Mouse (Mus musculus) thymus, postnatal 10 days (tissue): Measurements from ENCODE around the gene Zfp677.
A peak's percentile ranks its signal among the peaks of the same experiment; 100 is the strongest.
"Not testable (repeated sequence)": the region's sequence is repeated elsewhere in the genome, so short reads cannot be mapped to it uniquely, and the experiment has no call there.

Experiments used
- DNase-seq, 2 experiments: peaks; one replicate each; pipeline ENCODE4 v3.0.0; 2021; ENCODE audit warnings: low spot score in 2 of 2

The Zfp677 gene

DNA sequence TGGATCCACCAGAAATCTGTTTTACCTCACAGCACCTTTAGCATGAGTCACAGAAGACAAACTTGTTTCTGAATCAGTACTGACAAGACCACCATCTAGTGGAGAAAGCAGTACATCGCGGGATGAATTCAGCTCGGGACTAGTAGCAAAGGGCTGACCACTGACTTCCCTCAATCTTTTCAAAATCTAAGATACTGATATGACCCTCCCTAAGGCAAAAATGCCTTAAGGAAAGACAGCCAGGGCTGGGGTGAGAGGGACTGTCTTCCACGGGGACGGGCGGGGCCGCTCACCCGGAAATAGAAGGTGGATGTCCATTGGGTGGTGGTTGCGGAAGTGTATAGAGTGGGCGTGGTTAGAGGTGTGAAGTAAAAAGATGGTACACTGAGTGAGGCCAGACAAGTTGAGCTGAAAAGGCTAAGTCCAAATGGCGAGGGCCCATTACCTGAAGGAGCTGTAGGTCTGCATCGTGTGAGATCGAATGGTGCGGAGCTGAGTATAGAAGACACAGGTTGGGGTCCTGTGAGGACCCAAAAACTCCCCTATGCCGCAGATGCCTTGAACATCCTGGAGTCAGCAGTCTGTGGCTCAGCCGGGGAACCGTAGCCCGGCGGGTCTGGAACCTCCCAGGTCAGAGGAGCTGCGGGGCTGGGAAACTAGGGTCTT lies at the start of gene Zfp677:
Zfp677 (plus strand) TSS at position 358 of the 666 bp plus-strand sequence.
- peak; percentile 66 to 72 for DNase-seq

- DNase-seq: not testable (repeated sequence)
Measured at GRCm38 (mm10) chr17:21368018-21368417, 15.5 kb upstream of the Zfp677 start.

GRCm38 (mm10) chr17:21369925-21370719 lies 13.4 kb upstream of the Zfp677 start:
- peak; percentile 10 to 18 for DNase-seq

DNA sequence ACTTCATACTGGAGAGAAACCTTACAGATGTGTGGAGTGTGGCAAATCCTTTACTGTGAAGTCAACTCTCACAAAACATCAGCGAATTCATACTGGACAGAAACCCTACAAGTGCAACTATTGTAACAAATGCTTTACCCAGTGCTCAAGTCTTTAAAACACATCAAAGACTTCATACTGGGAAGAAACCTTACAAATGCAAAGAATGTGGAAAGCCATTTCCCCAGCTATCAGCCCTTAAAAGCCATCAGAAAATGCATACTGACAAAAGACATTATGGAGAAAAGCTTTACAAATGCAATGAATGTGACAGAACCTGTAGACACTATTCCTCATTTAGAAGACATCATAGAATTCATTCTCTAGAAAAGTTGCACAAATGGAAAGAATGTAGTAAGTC lies 8.2 kb upstream of the Zfp677 start:
- DNase-seq: no peak

DNA sequence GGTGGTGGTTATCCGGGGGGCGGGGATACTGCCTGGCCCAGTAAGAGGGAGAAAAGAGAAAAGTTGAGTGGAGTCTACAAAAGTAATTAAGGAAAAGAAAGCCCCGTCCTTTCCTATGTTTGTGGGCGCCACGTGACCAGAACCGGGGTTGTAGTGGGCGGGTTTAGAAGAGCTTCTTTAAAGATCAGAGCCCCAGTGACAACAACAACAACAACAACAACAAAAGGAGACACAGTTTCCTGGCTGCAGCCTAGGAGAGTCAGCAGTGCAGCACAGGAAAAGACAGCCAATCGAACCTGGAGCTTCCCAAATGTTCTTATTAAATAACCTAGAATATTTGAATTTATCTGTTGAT lies 486 bp downstream of the Zfp677 start:
- DNase-seq: no peak

- peak; percentile 76 to 77 for DNase-seq
Measured at GRCm38 (mm10) chr17:21422664-21423599, 39.4 kb downstream of the Zfp677 start, which contains the start of gene Zfp54. TSS of gene Zfp54 (plus strand) at chr17:21423227.

DNA sequence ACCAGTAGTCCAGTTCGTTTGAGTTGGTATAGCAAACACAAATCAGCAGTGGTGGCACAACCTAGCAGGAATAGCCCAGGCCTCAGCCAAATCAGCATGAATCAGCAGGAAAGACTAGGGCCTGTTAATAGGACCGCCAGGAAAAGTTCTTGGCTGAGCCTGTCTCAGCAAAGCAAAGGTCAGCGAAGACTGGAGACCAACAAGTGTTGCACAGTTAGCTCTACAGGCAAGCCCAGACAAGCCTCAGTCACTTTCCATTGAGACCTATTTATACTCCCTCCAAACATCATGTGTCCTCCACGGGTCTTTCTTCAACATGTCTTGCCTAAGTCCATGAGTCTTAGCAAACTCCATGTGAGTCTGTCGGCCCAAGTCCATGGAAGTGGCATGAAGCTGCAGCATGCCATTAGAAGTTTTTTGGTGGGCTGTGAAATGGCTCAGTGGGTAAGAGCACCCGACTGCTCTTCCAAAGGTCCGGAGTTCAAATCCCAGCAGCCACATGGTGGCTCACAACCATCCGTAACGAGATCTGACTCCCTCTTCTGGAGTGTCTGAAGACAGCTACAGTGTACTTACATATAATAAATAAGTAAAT lies 55.4 kb downstream of the Zfp677 start:
- DNase-seq: not testable (repeated sequence)
